Mouse (Mus musculus): Measurements from ENCODE around the gene Grpr.

Grpr gene

GRCm38 (mm10) chrX:163549666-163550065 lies at the start of gene Grpr:
Gene Grpr (minus strand): TSS chrX:163549677.
- peak; percentile 19 for DNase-seq (ENCODE audit: low read depth, low spot score)

- DNase-seq (ENCODE audit: low read depth, low spot score): no peak
These were observed 11.0 kb upstream of the Grpr start for GRCm38 (mm10) chrX:163560521-163560920.

- no peak for DNase-seq (ENCODE audit: low read depth, low spot score)
These were observed 2.4 kb downstream of the Grpr start for GRCm38 (mm10) chrX:163547042-163547441.

- DNase-seq (ENCODE audit: low read depth, low spot score): no peak
These were observed 16.6 kb downstream of the Grpr start for GRCm38 (mm10) chrX:163532836-163533235.

- no peak for DNase-seq (ENCODE audit: low read depth, low spot score)
These were observed 30.4 kb downstream of the Grpr start for GRCm38 (mm10) chrX:163518963-163519541.

GRCm38 (mm10) chrX:163511766-163512165 lies 37.7 kb downstream of the Grpr start:
- no peak for DNase-seq (ENCODE audit: low read depth, low spot score)

- DNase-seq (ENCODE audit: low read depth, low spot score): no peak
These were observed 47.4 kb downstream of the Grpr start for GRCm38 (mm10) chrX:163502088-163502487.

All from retina, postnatal 7 days (tissue).